Mouse (Mus musculus): ENCODE data around the gene Cnga2. TPM values are rescaled to one million over a fixed set of nuclear protein-coding genes. Genes with fewer than 3 reads are reported as not detected.
"Not testable (repeated sequence)": the region's sequence is repeated elsewhere in the genome, so short reads cannot be mapped to it uniquely, and the experiment has no call there.

Cnga2 gene
- total and polyA plus RNA-seq, 3 experiments: 0.11 TPM; not detected in 2

DNA sequence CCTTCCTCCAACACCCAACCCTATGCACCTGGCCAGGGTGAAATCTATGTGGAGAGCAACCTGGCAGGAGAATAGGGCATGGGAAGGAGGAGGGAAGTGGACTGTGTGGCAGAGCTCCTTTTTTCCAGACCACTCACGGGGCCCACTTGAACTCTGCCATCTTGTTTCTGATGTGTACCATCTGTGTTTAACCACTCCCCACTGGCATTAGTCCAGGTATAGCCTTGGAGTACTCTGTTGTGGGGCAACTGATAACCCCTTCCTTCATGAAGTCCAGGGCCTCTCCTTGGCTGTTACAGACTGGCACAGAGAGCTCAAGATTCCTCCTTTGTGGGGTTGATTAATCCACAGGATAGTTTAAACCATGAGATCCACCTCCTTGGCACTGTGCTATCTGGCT is 23.4 kb upstream of the Cnga2 start:
- ATAC-seq (ENCODE audit: extremely low read depth, insufficient number of reproducible peaks, low FRiP score, poor library complexity, severe bottlenecking) (no peak), DNase-seq (ENCODE audit: low spot score) (no peak)
- H3K27me3 ChIP-seq (ENCODE audit: insufficient read depth, low read length): no peaks in the 10 kb centered on the region
- TF ChIP-seq CTCF (IDR thresholded peaks at IDR 0.05; ENCODE audit: low read depth, low read length) (no peak), GATA1 (IDR thresholded peaks at IDR 0.05; ENCODE audit: borderline replicate concordance, low read length) (no peak), GATA2 (IDR thresholded peaks at IDR 0.05; ENCODE audit: borderline replicate concordance, low read depth, low read length) (no peak), POLR2AphosphoS5 (IDR thresholded peaks at IDR 0.05; ENCODE audit: insufficient replicate concordance, low read depth, low read length) (no peak), TAL1 (conservative IDR thresholded peaks at IDR 0.05; ENCODE audit: low read depth, low read length) (no peak)
- H3K4me1 ChIP-seq (ENCODE audit: insufficient read depth, low read depth, low read length): no peaks in the 10 kb centered on the region
- no peaks in the 10 kb centered on the region for H3K9me3 ChIP-seq (replicated peaks)
- no peaks in the 10 kb centered on the region for H3K36me3 ChIP-seq (replicated peaks)
- no peak overlapping the region for H3K4me3 ChIP-seq (ENCODE audit: low read depth, low read length)

GRCm38 (mm10) chrX:71968816-71969215 is 22.8 kb upstream of the Cnga2 start:
- DNase-seq (ENCODE audit: low spot score) (no peak), ATAC-seq (ENCODE audit: extremely low read depth, insufficient number of reproducible peaks, low FRiP score, poor library complexity, severe bottlenecking) (no peak)
- Histone ChIP-seq H3K27me3 (ENCODE audit: insufficient read depth, low read length) (no peaks in the 10 kb centered on the region), H3K4me3 (ENCODE audit: low read depth, low read length) (no peak overlapping the region), H3K9me3 (replicated peaks) (no peaks in the 10 kb centered on the region), H3K4me1 (ENCODE audit: insufficient read depth, low read depth, low read length) (no peaks in the 10 kb centered on the region), H3K36me3 (replicated peaks) (no peaks in the 10 kb centered on the region)
- TF ChIP-seq TAL1 (conservative IDR thresholded peaks at IDR 0.05; ENCODE audit: low read depth, low read length) (no peak), POLR2AphosphoS5 (IDR thresholded peaks at IDR 0.05; ENCODE audit: insufficient replicate concordance, low read depth, low read length) (no peak), GATA1 (IDR thresholded peaks at IDR 0.05; ENCODE audit: borderline replicate concordance, low read length) (no peak), CTCF (IDR thresholded peaks at IDR 0.05; ENCODE audit: low read depth, low read length) (no peak), GATA2 (IDR thresholded peaks at IDR 0.05; ENCODE audit: borderline replicate concordance, low read depth, low read length) (no peak)

- DNase-seq (ENCODE audit: low spot score) (no peak), ATAC-seq (ENCODE audit: extremely low read depth, insufficient number of reproducible peaks, low FRiP score, poor library complexity, severe bottlenecking) (no peak)
- no peaks in the 10 kb centered on the region for H3K9me3 ChIP-seq (replicated peaks)
- H3K4me3 ChIP-seq (ENCODE audit: low read depth, low read length): no peak overlapping the region
- no peaks in the 10 kb centered on the region for H3K36me3 ChIP-seq (replicated peaks)
- H3K4me1 ChIP-seq (ENCODE audit: insufficient read depth, low read depth, low read length): no peaks in the 10 kb centered on the region
- TF ChIP-seq GATA1 (IDR thresholded peaks at IDR 0.05; ENCODE audit: borderline replicate concordance, low read length) (no peak), CTCF (IDR thresholded peaks at IDR 0.05; ENCODE audit: low read depth, low read length) (no peak)
- H3K27me3 ChIP-seq (ENCODE audit: insufficient read depth, low read length): no peaks in the 10 kb centered on the region
Observed at GRCm38 (mm10) chrX:71971325-71971724, 20.3 kb upstream of the Cnga2 start.

DNA sequence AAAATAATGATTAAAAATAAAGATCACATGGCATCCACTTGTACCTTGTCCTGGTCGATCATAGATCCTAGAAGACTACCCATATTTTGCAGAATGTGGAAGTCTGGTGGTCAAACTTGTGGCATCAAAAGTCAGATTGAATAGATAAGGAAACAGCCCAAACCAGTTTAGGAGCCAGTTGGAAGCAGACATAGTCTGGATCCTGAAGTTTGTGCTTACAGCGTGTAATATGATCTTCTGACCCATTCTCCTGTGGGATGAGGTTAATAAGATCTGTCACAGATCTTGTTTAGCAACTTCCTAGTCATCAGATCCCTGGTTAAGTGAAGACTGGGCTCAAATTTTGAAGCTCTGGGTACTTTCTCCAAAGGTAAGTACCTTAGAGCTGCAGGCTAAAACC is 19.0 kb upstream of the Cnga2 start, which contains the start of gene Fate1:
TSS of gene Fate1 (plus strand) at position 301 of the 400 bp plus-strand sequence.
- H3K36me3 ChIP-seq (replicated peaks): no peaks in the 10 kb centered on the region
- TF ChIP-seq GATA2 (IDR thresholded peaks at IDR 0.05; ENCODE audit: borderline replicate concordance, low read depth, low read length) (no peak), TAL1 (conservative IDR thresholded peaks at IDR 0.05; ENCODE audit: low read depth, low read length) (no peak), CTCF (IDR thresholded peaks at IDR 0.05; ENCODE audit: low read depth, low read length) (no peak), POLR2AphosphoS5 (IDR thresholded peaks at IDR 0.05; ENCODE audit: insufficient replicate concordance, low read depth, low read length) (no peak), GATA1 (IDR thresholded peaks at IDR 0.05; ENCODE audit: borderline replicate concordance, low read length) (no peak)

DNA sequence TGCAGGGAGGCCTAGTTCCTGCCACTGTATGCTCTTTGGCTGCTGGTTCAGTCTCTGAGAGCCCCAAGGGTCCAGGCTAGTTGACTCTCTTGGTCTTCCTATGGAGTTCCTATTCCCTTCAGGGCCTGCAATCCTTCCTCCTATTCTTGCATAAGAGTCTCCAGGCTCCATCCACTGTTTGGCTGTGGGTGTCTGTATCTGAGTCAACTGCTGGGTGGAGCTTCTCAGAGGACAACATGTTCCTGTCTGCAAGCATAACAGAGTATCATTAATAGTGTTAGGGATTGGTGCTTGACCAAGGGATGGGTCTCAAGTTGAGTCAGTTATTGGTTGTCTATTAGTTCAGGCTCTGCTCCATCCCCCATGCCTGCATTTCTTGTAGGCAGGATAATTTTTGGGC is 14.0 kb upstream of the Cnga2 start:
- DNase-seq (ENCODE audit: low spot score): not testable (repeated sequence)

More for the DNA sequence above, 19.0 kb upstream of the Cnga2 start, which contains the start of gene Fate1:
- no peak for DNase-seq (ENCODE audit: low spot score)
- H3K27me3 ChIP-seq (ENCODE audit: insufficient read depth, low read length): no peaks in the 10 kb centered on the region
- no peaks in the 10 kb centered on the region for H3K9me3 ChIP-seq (replicated peaks)
- no peak within 1 kb of the TSS for H3K4me3 ChIP-seq (ENCODE audit: low read depth, low read length)
- no peak for ATAC-seq (ENCODE audit: extremely low read depth, insufficient number of reproducible peaks, low FRiP score, poor library complexity, severe bottlenecking)
- H3K4me1 ChIP-seq (ENCODE audit: insufficient read depth, low read depth, low read length): no peaks in the 10 kb centered on the region

DNA sequence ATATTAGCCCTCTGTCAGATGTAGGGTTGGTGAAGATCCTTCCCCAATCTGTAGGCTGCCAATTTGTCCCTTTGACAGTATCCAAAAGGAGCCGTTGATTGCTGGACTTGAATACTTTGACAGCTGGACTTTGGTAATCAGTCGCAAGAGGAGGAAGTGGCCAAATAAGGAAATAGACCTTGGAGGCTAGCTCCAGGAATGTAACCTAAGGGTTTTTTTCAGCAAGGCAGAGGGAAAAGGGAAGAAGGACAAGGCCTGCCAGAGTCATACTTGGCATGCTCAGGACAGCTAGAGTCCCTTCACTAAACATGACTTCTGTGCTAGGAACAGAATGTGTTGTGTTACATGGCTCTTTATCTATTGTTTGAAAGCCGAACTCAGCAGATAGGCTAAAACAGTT is 11.2 kb upstream of the Cnga2 start:
- Histone ChIP-seq H3K4me3 (ENCODE audit: low read depth, low read length) (no peak overlapping the region), H3K4me1 (ENCODE audit: insufficient read depth, low read depth, low read length) (no peaks in the 10 kb centered on the region), H3K36me3 (replicated peaks) (no peaks in the 10 kb centered on the region), H3K27me3 (ENCODE audit: insufficient read depth, low read length) (no peaks in the 10 kb centered on the region), H3K9me3 (replicated peaks) (no peaks in the 10 kb centered on the region)
- ATAC-seq (ENCODE audit: extremely low read depth, insufficient number of reproducible peaks, low FRiP score, poor library complexity, severe bottlenecking) (no peak), DNase-seq (ENCODE audit: low spot score) (no peak)
- TF ChIP-seq TAL1 (conservative IDR thresholded peaks at IDR 0.05; ENCODE audit: low read depth, low read length): no peak
- TF ChIP-seq GATA2 (IDR thresholded peaks at IDR 0.05; ENCODE audit: borderline replicate concordance, low read depth, low read length): no peak
- TF ChIP-seq GATA1 (IDR thresholded peaks at IDR 0.05; ENCODE audit: borderline replicate concordance, low read length): no peak
- no peak for TF ChIP-seq CTCF (IDR thresholded peaks at IDR 0.05; ENCODE audit: low read depth, low read length)
- TF ChIP-seq POLR2AphosphoS5 (IDR thresholded peaks at IDR 0.05; ENCODE audit: insufficient replicate concordance, low read depth, low read length): no peak

More for the DNA sequence above, 14.0 kb upstream of the Cnga2 start:
- ATAC-seq (ENCODE audit: extremely low read depth, insufficient number of reproducible peaks, low FRiP score, poor library complexity, severe bottlenecking); H3K9me3 ChIP-seq (replicated peaks); H3K4me3 ChIP-seq (ENCODE audit: low read depth, low read length); H3K4me1 ChIP-seq (ENCODE audit: insufficient read depth, low read depth, low read length); H3K36me3 ChIP-seq (replicated peaks); H3K27me3 ChIP-seq (ENCODE audit: insufficient read depth, low read length): not testable (repeated sequence)

DNA sequence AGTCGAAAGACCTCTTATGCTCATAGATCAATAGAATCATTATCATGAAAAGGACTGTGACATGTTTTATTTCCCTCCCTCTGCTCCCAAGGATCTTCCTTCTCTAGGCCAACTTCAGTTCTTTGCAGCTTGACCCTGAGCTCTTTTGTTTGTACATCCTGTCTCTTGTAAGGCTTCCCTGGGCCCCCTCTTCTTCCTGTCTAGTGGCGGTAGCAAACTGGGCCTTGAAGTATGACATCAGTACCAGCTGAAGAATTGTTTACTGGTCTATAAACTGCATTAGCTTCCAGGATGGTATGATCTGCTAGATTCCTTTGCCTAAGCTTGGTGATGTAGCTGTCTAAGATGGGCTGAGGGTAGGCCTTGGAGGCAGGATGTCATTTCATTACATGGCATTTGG is 10.3 kb upstream of the Cnga2 start:
- Histone ChIP-seq H3K9me3 (replicated peaks) (no peaks in the 10 kb centered on the region), H3K36me3 (replicated peaks) (no peaks in the 10 kb centered on the region), H3K4me3 (ENCODE audit: low read depth, low read length) (no peak overlapping the region), H3K4me1 (ENCODE audit: insufficient read depth, low read depth, low read length) (no peaks in the 10 kb centered on the region), H3K27me3 (ENCODE audit: insufficient read depth, low read length) (no peaks in the 10 kb centered on the region)
- no peak for TF ChIP-seq CTCF (IDR thresholded peaks at IDR 0.05; ENCODE audit: low read depth, low read length)
- no peak for TF ChIP-seq POLR2AphosphoS5 (IDR thresholded peaks at IDR 0.05; ENCODE audit: insufficient replicate concordance, low read depth, low read length)
- no peak for TF ChIP-seq TAL1 (conservative IDR thresholded peaks at IDR 0.05; ENCODE audit: low read depth, low read length)
- no peak for TF ChIP-seq GATA1 (IDR thresholded peaks at IDR 0.05; ENCODE audit: borderline replicate concordance, low read length)
- TF ChIP-seq GATA2 (IDR thresholded peaks at IDR 0.05; ENCODE audit: borderline replicate concordance, low read depth, low read length): no peak
- DNase-seq (ENCODE audit: low spot score): no peak
- ATAC-seq (ENCODE audit: extremely low read depth, insufficient number of reproducible peaks, low FRiP score, poor library complexity, severe bottlenecking): no peak
